Comparison of ENCODE assay signal across 13 mouse cellular contexts in the genomic region with DNA sequence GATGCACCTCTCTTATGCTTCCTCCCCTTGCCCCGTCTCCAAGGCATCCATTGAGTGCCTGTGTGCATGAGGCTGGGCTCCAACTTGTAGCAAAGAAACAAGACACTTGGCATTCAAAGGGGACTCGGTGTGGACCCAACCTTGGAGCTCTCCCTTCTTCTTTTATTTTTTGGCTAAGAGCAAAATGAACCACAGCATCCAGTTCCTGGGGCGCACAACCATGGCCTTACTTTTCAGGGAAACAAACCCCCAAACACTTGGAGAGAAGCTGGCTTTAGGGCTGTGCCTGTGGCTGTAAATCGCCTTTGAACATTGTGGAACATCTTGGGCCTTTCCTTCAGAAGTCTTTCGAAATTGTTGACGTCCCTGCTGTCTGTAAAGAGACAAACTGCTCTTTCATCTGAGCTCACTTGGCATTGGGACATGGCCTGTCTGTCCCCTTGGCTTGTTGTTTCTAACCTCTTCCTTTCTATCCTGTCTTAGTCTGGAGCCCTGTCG. TPM values are rescaled to one million over a fixed set of nuclear protein-coding genes. Genes with fewer than 3 reads are reported as not detected.
DNase-seq lines count a peak whose midpoint lies in the region; TF ChIP-seq lines count a peak whose summit lies in the region.
"Had no signal": no experiment of that assay in that cellular context is flagged by ENCODE, and none has a peak within 500 bp of the region (broad histone marks: within the 10 kb centered on the region; RNA-seq: fewer than 3 reads in every experiment).

No protein-coding gene starts in this region.

- H3K27me3 ChIP-seq in kidney, adult 2 months (replicated peaks; ENCODE audit: control insufficient read depth, insufficient read depth, low read length): no peaks in the 10 kb centered on the region

- DNase-seq in adrenal gland, adult (ENCODE audit: inconsistent age in 2 of 2, low spot score in 1 of 2): peak; percentile 59 to 66
- DNase-seq in adrenal gland, adult 18-20 months (ENCODE audit: low spot score in 2 of 2): no peak
- peak; percentile 34 for DNase-seq in right cerebral cortex, adult 18-20 months
- no peak for DNase-seq in right cerebral cortex, postnatal 14 days
- DNase-seq in left cerebral cortex, postnatal 14 days (ENCODE audit: low spot score in 2 of 2): peak; percentile 28 to 33
- no peak for DNase-seq in kidney, adult 2 months
- DNase-seq in thymus, postnatal 0 days (ENCODE audit: low spot score): no peak
- DNase-seq in c-Kit-positive CD71-positive TER-119-positive erythroid progenitor cells, embryonic 14.5 days (ENCODE audit: low spot score): no peak
- DNase-seq: gastrocnemius, postnatal 14 days; heart, postnatal 36 days; kidney, postnatal 14 days had no signal

- H3K27ac ChIP-seq in kidney, adult 2 months (ENCODE audit: insufficient read depth, low read depth, low read length): no peak overlapping the region
- H3K27ac ChIP-seq: liver, embryonic 14.5 days had no signal

- WGBS in kidney, adult 2 months: 74% methylated on average over 7 of the region's 7 CpGs

- H3K4me1 ChIP-seq in kidney, adult 2 months (ENCODE audit: control insufficient read depth, insufficient read depth, low read length): 0 out of 2 replicates have a peak, but pooled peaks cover 3% of the 10 kb centered on the region

- no peak for TF ChIP-seq POLR2A in kidney, adult 2 months (IDR thresholded peaks at IDR 0.05; ENCODE audit: low read depth, low read length)

- TF ChIP-seq CTCF in kidney, adult 2 months (conservative IDR thresholded peaks at IDR 0.05; ENCODE audit: insufficient read depth, insufficient read length, low read depth, low read length): no peak

- no peak overlapping the region for H3K4me3 ChIP-seq in kidney, adult 2 months (ENCODE audit: insufficient read depth, low read depth, low read length)

- no peaks in the 10 kb centered on the region for H3K36me3 ChIP-seq in kidney, adult 2 months (ENCODE audit: control insufficient read depth, insufficient read depth, low read length)

- intact Hi-C loops in left cerebral cortex, postnatal 14 days (cut with DNase I): no loop called here

RNA-seq across cellular contexts. Expression of a gene that starts 32.1 kb away (rescaled TPM):
- 1 to 10 TPM; 2.6 to 3.0 TPM for total RNA-seq in adrenal gland, adult 18-20 months (2021)
- 10 to 100 TPM; 17.1 to 19.1 TPM for total RNA-seq in left cerebral cortex, postnatal 14 days (2021)
- 7.5 and 7.6 TPM in 2 replicates for polyA plus RNA-seq in kidney, adult 2 months (2012; rRNA removed)
- 1.8 and 2.3 TPM in 2 replicates for polyA plus RNA-seq in thymus, postnatal 0 days (2015; fragmentation: Nextera tagmentation; extraction: Ambion mirVana)
- total RNA-seq: MEL had no signal

Comparison
In these comparisons a context has a peak if more than half of its experiments do, and no peak if none do; other contexts are left out.
1. DNase-seq: peak in adrenal gland, adult (2 of 2), right cerebral cortex, adult 18-20 months (single experiment) and left cerebral cortex, postnatal 14 days (2 of 2); none in adrenal gland, adult 18-20 months (0 of 2), right cerebral cortex, postnatal 14 days (single experiment), kidney, adult 2 months (single experiment), thymus, postnatal 0 days (single experiment) and c-Kit-positive CD71-positive TER-119-positive erythroid progenitor cells, embryonic 14.5 days (single experiment).
2. RNA of a gene that starts 32.1 kb away (total RNA-seq): 17.1 to 19.1 TPM in left cerebral cortex, postnatal 14 days; 2.6 to 3.0 TPM in adrenal gland, adult 18-20 months; every median in the first group is over 4 times any median in the second.